Mouse (Mus musculus): ENCODE measurements around the gene Swsap1. TPM values are rescaled to one million over a fixed set of nuclear protein-coding genes. Genes with fewer than 3 reads are reported as not detected.

The Swsap1 gene
- polyA plus RNA-seq, 1 experiment from 2014 or later = 9.5 TPM

DNA sequence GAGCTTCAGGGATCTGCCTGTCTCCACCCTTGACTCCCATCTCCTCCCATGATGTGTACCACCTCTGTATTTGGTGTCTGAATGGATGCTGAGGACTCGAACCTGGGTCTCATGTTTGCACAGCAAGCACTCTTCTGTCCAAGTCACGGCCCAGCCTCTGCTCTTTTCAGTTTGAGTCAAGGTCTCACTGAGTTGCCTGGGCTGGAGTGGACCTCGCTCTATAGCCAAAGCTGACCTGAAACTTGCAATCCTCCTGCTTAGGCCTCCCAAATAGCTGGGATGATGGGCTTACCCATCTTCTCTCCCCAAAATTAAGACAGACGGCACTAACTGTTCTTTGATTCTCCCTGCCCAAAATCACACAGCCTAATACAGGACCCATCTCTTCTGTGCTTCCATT is 32.5 kb upstream of the Swsap1 start:
- no peak for ATAC-seq
- Histone ChIP-seq H3K4me2 (ENCODE audit: low read length) (no peak overlapping the region), H3K4me1 (ENCODE audit: control insufficient read depth, insufficient read depth, low read length) (peaks cover 11% of the 10 kb centered on the region), H3K27ac (ENCODE audit: low read length) (no peak overlapping the region), H3K9me3 (replicated peaks; ENCODE audit: control insufficient read depth, low read length, poor library complexity, severe bottlenecking) (no peaks in the 10 kb centered on the region), H3K27me3 (ENCODE audit: control insufficient read depth, insufficient read depth, low read depth, low read length) (no peaks in the 10 kb centered on the region), H3K4me3 (ENCODE audit: low read depth, low read length) (no peak overlapping the region), H3K36me3 (ENCODE audit: control insufficient read depth, insufficient read depth, low read length) (no peaks in the 10 kb centered on the region), H3K9ac (ENCODE audit: low read depth, low read length) (no peak overlapping the region)
- WGBS = 91% methylated on average over 4 of the region's 4 CpGs

DNA sequence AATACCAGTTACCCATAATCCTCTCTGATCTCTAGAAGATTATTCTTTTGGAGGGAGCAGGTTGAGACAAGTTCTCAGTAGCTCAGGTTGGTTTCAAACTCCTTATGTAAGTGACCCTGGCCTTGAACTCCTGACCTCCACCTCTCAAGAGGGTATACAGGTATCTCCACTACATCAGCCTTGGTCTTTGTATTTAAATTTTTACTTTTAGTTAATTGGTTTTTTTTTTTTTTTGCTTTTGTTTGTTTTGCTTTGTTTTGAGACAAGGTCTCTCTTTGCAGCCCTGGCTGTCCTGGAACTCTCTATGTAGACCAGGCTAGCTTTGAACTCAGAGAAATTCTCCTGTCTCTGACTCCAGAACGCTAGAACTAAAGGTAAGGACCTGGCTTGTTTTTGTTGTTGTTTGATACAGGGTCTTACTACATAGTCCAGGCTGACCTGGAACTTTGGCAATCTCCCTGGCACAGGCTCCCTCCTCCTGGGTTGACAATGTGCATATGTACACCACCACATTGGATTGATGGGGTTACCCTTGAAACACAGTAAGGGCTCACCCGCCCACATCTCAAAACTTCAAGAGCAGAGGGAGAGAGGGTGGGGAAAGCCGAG is 32.0 kb upstream of the Swsap1 start:
- Histone ChIP-seq H3K9me3 (replicated peaks; ENCODE audit: control insufficient read depth, low read length, poor library complexity, severe bottlenecking) (no peaks in the 10 kb centered on the region), H3K9ac (ENCODE audit: low read depth, low read length) (no peak overlapping the region), H3K4me1 (ENCODE audit: control insufficient read depth, insufficient read depth, low read length) (peaks cover 11% of the 10 kb centered on the region), H3K4me3 (ENCODE audit: low read depth, low read length) (no peak overlapping the region), H3K36me3 (ENCODE audit: control insufficient read depth, insufficient read depth, low read length) (no peaks in the 10 kb centered on the region), H3K4me2 (ENCODE audit: low read length) (no peak overlapping the region), H3K27me3 (ENCODE audit: control insufficient read depth, insufficient read depth, low read depth, low read length) (no peaks in the 10 kb centered on the region), H3K27ac (ENCODE audit: low read length) (no peak overlapping the region)
- ATAC-seq = no peak
- 81% methylated on average over 3 of the region's 3 CpGs for WGBS

GRCm38 (mm10) chr9:21924099-21924493 is 31.5 kb upstream of the Swsap1 start:
- Histone ChIP-seq H3K4me2 (ENCODE audit: low read length) (no peak overlapping the region), H3K9me3 (replicated peaks; ENCODE audit: control insufficient read depth, low read length, poor library complexity, severe bottlenecking) (no peaks in the 10 kb centered on the region), H3K4me3 (ENCODE audit: low read depth, low read length) (no peak overlapping the region), H3K36me3 (ENCODE audit: control insufficient read depth, insufficient read depth, low read length) (no peaks in the 10 kb centered on the region), H3K9ac (ENCODE audit: low read depth, low read length) (no peak overlapping the region), H3K27me3 (ENCODE audit: control insufficient read depth, insufficient read depth, low read depth, low read length) (no peaks in the 10 kb centered on the region), H3K4me1 (ENCODE audit: control insufficient read depth, insufficient read depth, low read length) (peaks cover 11% of the 10 kb centered on the region), H3K27ac (ENCODE audit: low read length) (no peak overlapping the region)
- 78% methylated on average over 6 of the region's 6 CpGs for WGBS
- ATAC-seq = no peak

- Histone ChIP-seq H3K4me3 (ENCODE audit: low read depth, low read length) (no peak overlapping the region), H3K9me3 (replicated peaks; ENCODE audit: control insufficient read depth, low read length, poor library complexity, severe bottlenecking) (no peaks in the 10 kb centered on the region), H3K4me1 (ENCODE audit: control insufficient read depth, insufficient read depth, low read length) (peaks cover 11% of the 10 kb centered on the region), H3K4me2 (ENCODE audit: low read length) (no peak overlapping the region), H3K27ac (ENCODE audit: low read length) (no peak overlapping the region), H3K36me3 (ENCODE audit: control insufficient read depth, insufficient read depth, low read length) (no peaks in the 10 kb centered on the region), H3K9ac (ENCODE audit: low read depth, low read length) (no peak overlapping the region), H3K27me3 (ENCODE audit: control insufficient read depth, insufficient read depth, low read depth, low read length) (no peaks in the 10 kb centered on the region)
- ATAC-seq = no peak
- WGBS = 87% methylated on average over 3 of the region's 3 CpGs
Observed at GRCm38 (mm10) chr9:21925034-21925433, 30.5 kb upstream of the Swsap1 start.

- Histone ChIP-seq H3K4me1 (ENCODE audit: control insufficient read depth, insufficient read depth, low read length) (peaks cover 11% of the 10 kb centered on the region), H3K4me3 (ENCODE audit: low read depth, low read length) (no peak overlapping the region), H3K27me3 (ENCODE audit: control insufficient read depth, insufficient read depth, low read depth, low read length) (no peaks in the 10 kb centered on the region), H3K27ac (ENCODE audit: low read length) (no peak overlapping the region), H3K9ac (ENCODE audit: low read depth, low read length) (no peak overlapping the region), H3K9me3 (replicated peaks; ENCODE audit: control insufficient read depth, low read length, poor library complexity, severe bottlenecking) (no peaks in the 10 kb centered on the region), H3K4me2 (ENCODE audit: low read length) (no peak overlapping the region), H3K36me3 (ENCODE audit: control insufficient read depth, insufficient read depth, low read length) (no peaks in the 10 kb centered on the region)
- WGBS = 97% methylated on average over 1 of the region's 1 CpGs
- no peak for ATAC-seq
Observed at GRCm38 (mm10) chr9:21925506-21925905, 30.0 kb upstream of the Swsap1 start.

DNA sequence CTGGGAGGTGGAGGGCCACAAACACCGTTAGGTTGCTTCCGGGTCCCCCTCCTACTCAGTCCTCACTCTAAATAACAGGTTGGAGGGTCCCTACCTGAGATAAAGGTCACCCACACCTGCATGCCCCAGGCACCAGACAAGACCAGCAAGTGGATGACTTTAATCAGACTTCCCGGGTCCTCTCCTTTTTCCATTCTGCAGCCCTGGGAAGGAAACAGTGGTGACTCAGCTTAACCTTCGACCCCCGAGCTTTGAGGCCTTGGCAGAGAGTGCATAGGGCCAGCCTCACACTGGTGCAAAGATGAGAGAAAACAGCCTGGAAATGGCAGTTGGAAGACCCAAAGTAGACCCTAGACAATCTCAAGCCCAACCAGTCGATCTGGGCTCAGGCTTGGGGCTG is 29.4 kb upstream of the Swsap1 start:
- Histone ChIP-seq H3K27ac (ENCODE audit: low read length) (peak overlapping the region; percentile 77; the same call in 1 of the 2 replicates), H3K4me3 (ENCODE audit: low read depth, low read length) (peak overlapping the region; percentile 51), H3K4me2 (ENCODE audit: low read length) (peak overlapping the region; percentile 67), H3K27me3 (ENCODE audit: control insufficient read depth, insufficient read depth, low read depth, low read length) (no peaks in the 10 kb centered on the region), H3K9me3 (replicated peaks; ENCODE audit: control insufficient read depth, low read length, poor library complexity, severe bottlenecking) (no peaks in the 10 kb centered on the region), H3K4me1 (ENCODE audit: control insufficient read depth, insufficient read depth, low read length) (peaks cover 11% of the 10 kb centered on the region), H3K9ac (ENCODE audit: low read depth, low read length) (peak overlapping the region; percentile 69), H3K36me3 (ENCODE audit: control insufficient read depth, insufficient read depth, low read length) (no peaks in the 10 kb centered on the region)
- WGBS = 81% methylated on average over 6 of the region's 6 CpGs
- no peak for ATAC-seq

GRCm38 (mm10) chr9:21926784-21927183 is 28.8 kb upstream of the Swsap1 start:
- 0 out of 2 replicates have a peak, but pooled peaks have one; percentile 0 for ATAC-seq
- Histone ChIP-seq H3K27ac (ENCODE audit: low read length) (peak overlapping the region; percentile 77), H3K4me1 (ENCODE audit: control insufficient read depth, insufficient read depth, low read length) (peaks cover 11% of the 10 kb centered on the region), H3K4me2 (ENCODE audit: low read length) (peak overlapping the region; percentile 67), H3K27me3 (ENCODE audit: control insufficient read depth, insufficient read depth, low read depth, low read length) (no peaks in the 10 kb centered on the region), H3K9me3 (replicated peaks; ENCODE audit: control insufficient read depth, low read length, poor library complexity, severe bottlenecking) (no peaks in the 10 kb centered on the region), H3K36me3 (ENCODE audit: control insufficient read depth, insufficient read depth, low read length) (no peaks in the 10 kb centered on the region), H3K4me3 (ENCODE audit: low read depth, low read length) (peak overlapping the region; percentile 51), H3K9ac (ENCODE audit: low read depth, low read length) (peak overlapping the region; percentile 69)
- WGBS = 3% methylated on average over 6 of the region's 6 CpGs

- ATAC-seq = peak; percentile 96
- under 1% methylated on average over 28 of the region's 28 CpGs for WGBS
- peak within 1 kb of the TSS; percentile 77 for H3K27ac ChIP-seq (ENCODE audit: low read length)
- peak within 1 kb of the TSS; percentile 67 for H3K4me2 ChIP-seq (ENCODE audit: low read length)
- no peaks in the 10 kb centered on the region for H3K27me3 ChIP-seq (ENCODE audit: control insufficient read depth, insufficient read depth, low read depth, low read length)
- H3K9me3 ChIP-seq (replicated peaks; ENCODE audit: control insufficient read depth, low read length, poor library complexity, severe bottlenecking) = no peaks in the 10 kb centered on the region
- H3K9ac ChIP-seq (ENCODE audit: low read depth, low read length) = peak within 1 kb of the TSS; percentile 69
- peak within 1 kb of the TSS; percentile 51 for H3K4me3 ChIP-seq (ENCODE audit: low read depth, low read length)
- H3K4me1 ChIP-seq (ENCODE audit: control insufficient read depth, insufficient read depth, low read length) = peaks cover 11% of the 10 kb centered on the region
- no peaks in the 10 kb centered on the region for H3K36me3 ChIP-seq (ENCODE audit: control insufficient read depth, insufficient read depth, low read length)
Observed at GRCm38 (mm10) chr9:21927208-21927753, 28.3 kb upstream of the Swsap1 start, which contains the start of the genes Ccdc159 and Tmem205. Gene Ccdc159, plus strand, starts transcription at chr9:21927471. Gene Tmem205, minus strand, starts transcription at chr9:21927556.

GRCm38 (mm10) chr9:21929208-21929607 is 26.3 kb upstream of the Swsap1 start:
- no peaks in the 10 kb centered on the region for H3K36me3 ChIP-seq (ENCODE audit: control insufficient read depth, insufficient read depth, low read length)
- H3K27ac ChIP-seq (ENCODE audit: low read length) = no peak overlapping the region
- WGBS = 81% methylated on average over 3 of the region's 3 CpGs
- no peaks in the 10 kb centered on the region for H3K9me3 ChIP-seq (replicated peaks; ENCODE audit: control insufficient read depth, low read length, poor library complexity, severe bottlenecking)
- H3K4me1 ChIP-seq (ENCODE audit: control insufficient read depth, insufficient read depth, low read length) = peaks cover 11% of the 10 kb centered on the region
- no peak for ATAC-seq
- H3K27me3 ChIP-seq (ENCODE audit: control insufficient read depth, insufficient read depth, low read depth, low read length) = no peaks in the 10 kb centered on the region
- no peak overlapping the region for H3K9ac ChIP-seq (ENCODE audit: low read depth, low read length)
- no peak overlapping the region for H3K4me3 ChIP-seq (ENCODE audit: low read depth, low read length)
- H3K4me2 ChIP-seq (ENCODE audit: low read length) = no peak overlapping the region
